Mouse (Mus musculus) left cerebral cortex, adult 2 months (tissue): Measurements from ENCODE around the gene Itsn2. TPM values are rescaled to one million over a fixed set of nuclear protein-coding genes. Genes with fewer than 3 reads are reported as not detected.
"Not testable (repeated sequence)": the region's sequence is repeated elsewhere in the genome, so short reads cannot be mapped to it uniquely, and the experiment has no call there.

Experiments used
- DNase-seq, 2 experiments: peaks; one replicate each; pipeline ENCODE4 v3.0.0; 2021 to 2022; ENCODE audit warnings: low spot score in 2 of 2, mixed read lengths in 1 of 2; ENCODE audit errors: extremely low spot score in 1 of 2
- H3K27ac ChIP-seq: fragments of 200-600 bp; 2 replicates; pipeline ENCODE4 v1.8.1; 2022
- H3K4me3 ChIP-seq: fragments of 200-600 bp; 2 replicates; pipeline ENCODE4 v1.8.1; 2022
- CTCF ChIP-seq: fragments of 200-600 bp; IDR thresholded peaks from 2 replicates; pipeline ENCODE4 v1.8.1; 2022; ENCODE audit warnings: antibody characterized with exemption, mild to moderate bottlenecking, moderate library complexity
- intact Hi-C: fragments of 180-260 bp; cut with DNase I; formaldehyde crosslinking; loops from one replicate; pipeline ENCODE4 v1.15.1; 2025
- total RNA-seq, 2 experiments: library from RNA; stranded (reverse); gene quantifications; 2 replicates each; pipeline ENCODE4 v1.2.3; 2021

Gene Itsn2
- total RNA-seq, 2 experiments from 2014 or later: 69.6 to 73.0 TPM

- TF ChIP-seq CTCF: no peak
- H3K27ac ChIP-seq: no peak overlapping the region; the same call in 1 of the 2 replicates
- intact Hi-C loops: loop anchor here (5.0 kb wide), 1 partner anchor 79 kb away; the partner anchor contains the start of genes Fam228b and Pfn4
- no peak for DNase-seq
- H3K4me3 ChIP-seq: no peak overlapping the region
Measured at GRCm38 (mm10) chr12:4688386-4688785, 95.9 kb downstream of the Itsn2 start.

DNA sequence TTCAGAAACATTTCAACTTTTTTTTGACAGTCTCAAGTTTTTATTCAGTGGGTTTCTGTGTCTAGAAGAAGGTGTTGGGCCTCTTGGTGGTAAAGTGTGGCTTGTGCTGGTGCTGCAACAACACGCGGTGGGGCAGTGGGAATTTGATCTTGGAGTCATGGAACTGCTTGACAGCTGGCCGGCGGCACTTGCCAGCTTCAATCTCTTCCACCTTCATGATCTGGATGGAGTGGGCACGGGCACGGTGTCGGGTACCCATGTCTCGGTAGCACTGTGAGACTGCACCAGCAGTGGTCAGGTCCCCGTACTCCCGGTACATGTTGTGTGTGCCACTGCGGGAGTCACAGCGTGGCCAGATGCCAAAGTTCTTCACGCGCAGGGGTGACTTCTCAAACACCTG, 96.9 kb downstream of the Itsn2 start:
- intact Hi-C loops: loop anchor here (5.0 kb wide), 1 partner anchor 78 kb away; the partner anchor contains the start of genes Fam228b and Pfn4
- DNase-seq: no peak
- no peak for TF ChIP-seq CTCF
- H3K4me3 ChIP-seq: no peak overlapping the region
- no peak overlapping the region for H3K27ac ChIP-seq

GRCm38 (mm10) chr12:4691193-4691592, 98.8 kb downstream of the Itsn2 start:
- peak overlapping the region; percentile 63 for H3K27ac ChIP-seq
- no peak for TF ChIP-seq CTCF
- intact Hi-C loops: no loop called here
- no peak for DNase-seq
- no peak overlapping the region for H3K4me3 ChIP-seq

- H3K4me3 ChIP-seq: no peak overlapping the region
- intact Hi-C loops: no loop called here
- no peak for DNase-seq
- no peak for TF ChIP-seq CTCF
- no peak overlapping the region for H3K27ac ChIP-seq
Measured at GRCm38 (mm10) chr12:4694534-4694933, 102.1 kb downstream of the Itsn2 start.

DNA sequence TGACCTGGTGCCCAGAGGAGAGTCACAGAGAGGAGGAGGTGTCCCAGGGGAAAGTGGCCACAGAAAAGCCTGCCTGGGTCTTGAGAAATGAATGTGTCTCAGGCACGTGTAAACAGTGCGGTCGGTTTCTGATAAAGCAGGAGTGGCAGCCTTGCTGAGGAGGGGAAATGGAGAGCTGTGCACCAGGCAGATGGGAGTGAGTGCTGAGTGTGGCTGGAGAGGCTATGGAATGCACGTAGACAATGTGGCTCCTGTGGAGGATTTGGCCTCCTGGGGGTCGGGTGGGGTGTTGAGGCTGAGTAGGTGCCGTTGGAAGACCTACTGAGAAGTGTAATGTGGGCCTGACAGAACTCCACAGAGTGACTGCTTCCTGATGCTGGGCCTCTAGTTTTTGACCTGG, 113.2 kb downstream of the Itsn2 start:
- H3K4me3 ChIP-seq, intact Hi-C loops, H3K27ac ChIP-seq: not testable (repeated sequence)
- peak in 1 of 2 experiments; percentile 2 for DNase-seq

- no peak overlapping the region for H3K4me3 ChIP-seq
- no peak overlapping the region for H3K27ac ChIP-seq
- peak in 1 of 2 experiments; percentile 6 for DNase-seq
- TF ChIP-seq CTCF: no peak
- intact Hi-C loops: no loop called here
Measured at GRCm38 (mm10) chr12:4706175-4706574, 113.7 kb downstream of the Itsn2 start.

DNA sequence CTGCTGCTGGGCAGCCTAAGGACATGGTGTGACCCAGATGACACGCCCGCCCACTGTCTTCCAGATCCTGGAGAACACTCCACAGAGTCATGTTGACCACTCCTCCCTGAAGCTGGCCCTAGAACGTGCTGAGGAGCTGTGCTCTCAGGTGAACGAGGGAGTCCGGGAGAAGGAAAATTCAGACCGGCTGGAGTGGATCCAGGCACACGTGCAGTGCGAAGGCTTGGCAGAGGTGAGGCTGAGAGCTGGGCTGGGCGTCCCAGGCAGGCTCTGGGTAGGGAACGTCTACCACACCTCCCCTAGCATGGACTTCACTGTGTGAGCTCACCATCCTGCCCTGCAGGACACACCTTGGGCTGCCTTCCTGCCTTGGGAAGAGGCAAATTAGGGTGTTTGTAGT, 114.5 kb downstream of the Itsn2 start:
- Histone ChIP-seq H3K4me3 (no peak overlapping the region), H3K27ac (no peak overlapping the region)
- no peak for TF ChIP-seq CTCF
- peak in 1 of 2 experiments; percentile 6 for DNase-seq
- intact Hi-C loops: no loop called here

GRCm38 (mm10) chr12:4707488-4708017, 115.1 kb downstream of the Itsn2 start:
- peak in 1 of 2 experiments; percentile 7 for DNase-seq
- intact Hi-C loops: no loop called here
- no peak overlapping the region for H3K27ac ChIP-seq
- TF ChIP-seq CTCF: no peak
- H3K4me3 ChIP-seq: no peak overlapping the region

DNA sequence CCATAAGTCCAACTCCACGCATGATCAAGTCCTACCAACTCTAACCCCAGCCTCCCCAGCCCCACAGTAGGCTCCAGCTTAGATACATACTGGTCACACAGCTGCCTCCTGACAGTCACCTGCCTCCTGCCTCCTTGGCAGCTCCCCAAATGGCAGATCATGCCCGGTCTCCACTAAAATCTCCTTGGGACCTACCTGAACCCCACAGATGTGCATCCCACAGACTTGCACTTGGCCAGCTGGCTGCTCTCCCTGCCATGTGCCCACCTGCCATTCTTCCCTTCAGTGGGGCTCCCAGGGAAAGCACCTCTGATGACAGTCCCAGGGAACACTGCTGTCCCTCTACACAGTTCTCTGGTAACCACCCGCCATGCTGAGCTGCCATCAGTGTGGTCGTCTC, 115.9 kb downstream of the Itsn2 start:
- intact Hi-C loops: no loop called here
- DNase-seq: peak in 1 of 2 experiments; percentile 9

DNA sequence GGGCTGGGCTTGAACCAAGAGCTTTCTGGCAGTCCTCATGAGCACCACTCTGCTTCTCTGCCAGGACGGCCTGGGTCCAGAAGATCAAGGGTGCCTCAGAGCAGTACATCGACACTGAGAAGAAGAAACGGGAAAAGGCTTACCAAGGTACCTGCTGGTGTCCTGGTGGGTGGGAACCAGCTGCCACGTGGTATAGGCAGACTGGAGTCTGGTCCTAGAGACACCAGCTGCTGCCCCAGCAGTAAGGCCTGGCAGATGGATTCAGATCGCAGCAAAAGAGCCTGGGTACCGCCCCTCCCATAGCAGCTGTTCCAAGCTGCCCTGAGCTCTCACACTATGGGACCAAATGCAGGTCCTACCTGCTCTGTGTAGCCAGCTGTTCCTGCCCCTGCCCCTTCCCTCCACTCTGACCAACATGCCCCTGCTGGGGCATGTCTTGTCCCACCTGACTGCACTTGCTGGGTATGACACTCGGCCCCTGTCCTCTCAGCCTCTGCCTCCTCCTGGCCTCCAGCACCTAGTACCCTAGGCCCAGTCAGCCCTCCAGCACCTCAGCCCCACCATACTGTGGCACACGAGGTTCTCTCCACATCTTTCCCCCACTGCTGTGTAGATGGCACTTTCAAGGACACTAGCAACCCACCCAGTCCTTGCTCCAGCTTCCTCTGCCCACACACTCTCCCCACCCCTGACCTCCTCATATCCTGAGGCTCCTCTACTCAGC, 116.6 kb downstream of the Itsn2 start:
- Histone ChIP-seq H3K27ac (no peak overlapping the region), H3K4me3 (no peak overlapping the region)
- DNase-seq: peak in 1 of 2 experiments; percentile 7
- no peak for TF ChIP-seq CTCF
- intact Hi-C loops: no loop called here

More for the DNA sequence above, 115.9 kb downstream of the Itsn2 start:
- no peak overlapping the region for H3K4me3 ChIP-seq
- no peak for TF ChIP-seq CTCF
- no peak overlapping the region for H3K27ac ChIP-seq

- Histone ChIP-seq H3K27ac (no peak overlapping the region), H3K4me3 (no peak overlapping the region)
- no peak for TF ChIP-seq CTCF
- peak in 1 of 2 experiments; percentile 7 for DNase-seq
- intact Hi-C loops: no loop called here
Measured at GRCm38 (mm10) chr12:4709926-4710325, 117.5 kb downstream of the Itsn2 start.

- no peak overlapping the region for H3K27ac ChIP-seq
- intact Hi-C loops: no loop called here
- TF ChIP-seq CTCF: no peak
- H3K4me3 ChIP-seq: no peak overlapping the region
- DNase-seq: no peak
Measured at GRCm38 (mm10) chr12:4713361-4713760, 120.9 kb downstream of the Itsn2 start.

DNA sequence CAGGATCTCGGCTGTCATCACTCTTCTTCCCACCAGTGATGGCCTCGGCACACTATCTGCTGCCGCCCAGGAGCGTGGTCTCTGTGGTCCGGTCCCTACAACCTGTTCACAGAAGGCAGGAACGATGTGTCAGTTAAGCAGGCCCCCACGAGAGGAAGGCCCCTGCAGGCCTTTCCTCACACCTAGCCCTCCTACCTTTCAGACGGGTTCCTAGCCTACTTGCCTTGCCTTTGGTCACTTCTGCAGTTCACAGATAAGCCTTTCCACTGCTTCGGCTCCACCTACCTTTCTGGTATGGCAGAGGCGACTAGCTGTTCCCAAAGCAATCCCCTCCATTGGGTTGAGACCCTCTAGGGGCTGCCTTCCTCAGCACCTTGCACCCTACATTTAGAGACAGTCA, 123.2 kb downstream of the Itsn2 start:
- H3K27ac ChIP-seq: no peak overlapping the region
- H3K4me3 ChIP-seq: no peak overlapping the region
- DNase-seq: peak in 1 of 2 experiments; percentile 5
- intact Hi-C loops: no loop called here
- no peak for TF ChIP-seq CTCF
